Mouse (Mus musculus) left cerebral cortex, adult 2 months (tissue): ENCODE results near the gene 1700011L22Rik. TPM values are rescaled to one million over a fixed set of nuclear protein-coding genes. Genes with fewer than 3 reads are reported as not detected.
A peak's percentile ranks its signal among the peaks of the same experiment; 100 is the strongest.

ENCODE experiments used
- DNase-seq, 2 experiments: peaks; one replicate each; pipeline ENCODE4 v3.0.0; 2021 to 2022; ENCODE audit warnings: low spot score in 2 of 2, mixed read lengths in 1 of 2; ENCODE audit errors: extremely low spot score in 1 of 2
- H3K27ac ChIP-seq: fragments of 200-600 bp; 2 replicates; pipeline ENCODE4 v1.8.1; 2022
- H3K4me3 ChIP-seq: fragments of 200-600 bp; 2 replicates; pipeline ENCODE4 v1.8.1; 2022
- CTCF ChIP-seq: fragments of 200-600 bp; IDR thresholded peaks from 2 replicates; pipeline ENCODE4 v1.8.1; 2022; ENCODE audit warnings: antibody characterized with exemption, mild to moderate bottlenecking, moderate library complexity
- intact Hi-C: fragments of 180-260 bp; cut with DNase I; formaldehyde crosslinking; loops from one replicate; pipeline ENCODE4 v1.15.1; 2025
- long read RNA-seq, 2 experiments: library from polyadenylated mRNA; stranded (forward); transcript quantifications; one replicate each; pipeline ENCODE4 v2.0.0; 2021; ENCODE audit warnings: borderline mapping rate in 2 of 2
- total RNA-seq, 2 experiments: library from RNA; stranded (reverse); gene quantifications; 2 replicates each; pipeline ENCODE4 v1.2.3; 2021

1700011L22Rik gene
- not detected for total RNA-seq
- long read RNA-seq, experiment 1 = 0 reads
- long read RNA-seq, experiment 2 = 0 reads

DNA sequence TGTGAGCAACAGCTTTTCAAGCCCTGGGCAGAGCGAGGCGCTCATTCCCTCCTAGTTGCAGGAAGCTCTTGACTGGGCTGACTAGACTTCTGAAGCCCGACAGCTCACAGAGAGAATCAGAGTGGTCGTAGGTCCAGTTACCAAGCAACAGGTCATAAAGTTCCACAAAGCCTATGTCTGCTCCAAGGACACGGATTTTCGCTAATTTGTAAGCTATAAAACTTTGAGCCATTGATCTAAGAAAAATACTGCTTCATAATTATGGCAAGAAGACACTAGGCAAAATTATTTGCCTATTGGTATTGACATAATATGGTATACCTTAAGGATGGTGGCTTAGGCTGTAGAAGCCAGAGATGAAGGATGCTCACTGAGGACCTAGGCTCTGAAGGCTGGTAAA is at the start of gene 1700011L22Rik:
Gene 1700011L22Rik, minus strand, starts transcription at position 101 of the 400 bp plus-strand sequence.
- no peak for DNase-seq
- Histone ChIP-seq H3K27ac (no peak within 1 kb of the TSS), H3K4me3 (no peak within 1 kb of the TSS)
- intact Hi-C loops = no loop called here
- TF ChIP-seq CTCF = no peak

- no peak overlapping the region for H3K27ac ChIP-seq
- TF ChIP-seq CTCF = peak; percentile 91
These were observed 49.4 kb upstream of the 1700011L22Rik start for GRCm38 (mm10) chr8:79297763-79298162.

DNA sequence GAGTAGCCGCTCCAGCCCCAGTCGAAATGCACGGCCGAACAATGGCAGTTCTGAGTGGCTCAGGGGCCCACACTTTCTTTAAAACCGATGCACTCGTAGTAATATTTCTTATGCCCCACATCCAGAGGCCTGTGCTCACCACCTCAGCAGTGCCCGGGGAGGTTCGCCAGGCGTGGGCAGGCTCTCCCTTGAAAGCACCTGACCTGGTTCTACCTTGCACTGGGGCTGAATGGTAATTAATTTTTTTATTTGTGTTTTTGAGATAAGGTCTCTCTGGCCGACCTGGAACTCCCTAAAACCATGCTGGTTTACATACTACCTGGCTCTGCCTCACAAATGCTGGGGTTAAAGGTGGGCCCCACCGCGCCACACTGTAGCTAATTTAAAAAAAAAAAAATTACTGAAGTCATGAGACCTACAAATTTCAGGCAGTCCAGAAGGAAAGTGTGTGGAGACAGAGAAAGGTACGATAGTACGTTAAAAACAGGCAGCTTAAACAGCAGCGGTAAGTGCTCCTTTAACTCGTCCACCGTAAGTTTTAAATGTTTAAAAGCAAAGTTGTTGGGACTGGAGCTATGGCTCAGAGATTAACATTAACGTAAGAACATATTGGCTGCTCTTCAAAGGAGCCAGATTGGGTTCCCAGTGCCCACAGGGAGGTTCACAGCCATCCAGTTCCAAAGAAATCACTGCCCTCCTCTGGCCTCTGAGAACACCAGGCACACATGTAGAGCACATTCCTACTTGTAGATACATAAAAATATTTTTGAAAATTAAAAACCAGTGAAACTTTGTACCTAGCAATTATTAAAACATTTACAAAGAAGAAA is 47.1 kb upstream of the 1700011L22Rik start:
- TF ChIP-seq CTCF = no peak
- peak overlapping the region; percentile 75 for H3K4me3 ChIP-seq
- peak overlapping the region; percentile 98 for H3K27ac ChIP-seq
- no peak for DNase-seq
- intact Hi-C loops = loop anchor here (2.0 kb wide), 1 partner anchor 475 kb away; the partner anchor contains the start of gene Lsm6

More at GRCm38 (mm10) chr8:79297763-79298162, 49.4 kb upstream of the 1700011L22Rik start:
- intact Hi-C loops = loop anchor here (1.0 kb wide), 2 partner anchors 192 to 288 kb away; no protein-coding TSS in a partner anchor
- peak; percentile 60 to 68 for DNase-seq
- H3K4me3 ChIP-seq = no peak overlapping the region

GRCm38 (mm10) chr8:79294610-79295275 is 46.4 kb upstream of the 1700011L22Rik start, which contains the start of gene Mmaa:
Mmaa (minus strand) TSS chr8:79294937.
- DNase-seq = peak; percentile 97
- Histone ChIP-seq H3K27ac (peak within 1 kb of the TSS; percentile 98), H3K4me3 (peak within 1 kb of the TSS; percentile 75)
- peak; percentile 60 for TF ChIP-seq CTCF
- intact Hi-C loops = loop anchor here (1.0 to 5.0 kb wide), 6 partner anchors 105 to 474 kb away; partner anchors contain the start of genes Lsm6, Otud4 and Smad1

GRCm38 (mm10) chr8:79293841-79294240 is 45.5 kb upstream of the 1700011L22Rik start:
- DNase-seq = no peak
- intact Hi-C loops = loop anchor here (1.0 to 5.0 kb wide), 6 partner anchors 105 to 473 kb away; partner anchors contain the start of genes Lsm6, Otud4 and Smad1
- no peak for TF ChIP-seq CTCF
- peak overlapping the region; percentile 98 for H3K27ac ChIP-seq
- H3K4me3 ChIP-seq = peak overlapping the region; percentile 75

DNA sequence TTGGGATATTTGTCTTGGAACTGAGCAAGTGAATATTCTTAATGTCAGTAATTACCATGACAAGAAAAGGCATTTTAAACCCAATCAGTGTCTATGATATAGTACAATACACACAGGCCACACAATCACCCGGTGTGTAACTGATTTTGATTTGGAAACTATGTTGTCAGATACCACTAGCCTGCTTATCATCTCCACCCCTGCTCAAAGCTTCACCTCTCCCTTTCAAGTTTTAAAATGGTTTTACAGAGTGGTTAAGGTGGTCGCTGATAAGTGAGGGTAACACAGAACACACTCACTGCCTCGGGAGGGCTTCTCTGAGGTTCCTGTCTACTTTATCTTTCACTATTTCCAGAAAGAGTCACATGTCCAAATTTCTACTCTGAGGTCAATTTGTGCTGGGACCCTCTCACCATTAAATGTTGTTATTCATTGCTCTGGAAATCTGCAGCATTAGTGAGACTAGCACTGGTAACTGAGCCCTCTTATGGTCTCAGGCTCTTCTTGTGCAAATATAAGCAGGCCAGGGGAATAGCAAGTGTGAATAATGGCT is 44.4 kb upstream of the 1700011L22Rik start:
- H3K4me3 ChIP-seq = no peak overlapping the region
- intact Hi-C loops = loop anchor here (5.0 kb wide), 2 partner anchors 125 to 150 kb away; no protein-coding TSS in a partner anchor

GRCm38 (mm10) chr8:79289592-79289991 is 41.2 kb upstream of the 1700011L22Rik start:
- Histone ChIP-seq H3K4me3 (no peak overlapping the region), H3K27ac (no peak overlapping the region)
- no peak for DNase-seq
- no peak for TF ChIP-seq CTCF
- intact Hi-C loops = no loop called here

More for the DNA sequence above, 44.4 kb upstream of the 1700011L22Rik start:
- DNase-seq = no peak
- no peak for TF ChIP-seq CTCF
- H3K27ac ChIP-seq = no peak overlapping the region

GRCm38 (mm10) chr8:79288681-79289080 is 40.3 kb upstream of the 1700011L22Rik start:
- Histone ChIP-seq H3K27ac (no peak overlapping the region), H3K4me3 (no peak overlapping the region)
- intact Hi-C loops = no loop called here
- TF ChIP-seq CTCF = no peak
- no peak for DNase-seq

GRCm38 (mm10) chr8:79288250-79288649 is 39.9 kb upstream of the 1700011L22Rik start:
- intact Hi-C loops = no loop called here
- no peak for TF ChIP-seq CTCF
- Histone ChIP-seq H3K27ac (no peak overlapping the region), H3K4me3 (no peak overlapping the region)
- no peak for DNase-seq

DNA sequence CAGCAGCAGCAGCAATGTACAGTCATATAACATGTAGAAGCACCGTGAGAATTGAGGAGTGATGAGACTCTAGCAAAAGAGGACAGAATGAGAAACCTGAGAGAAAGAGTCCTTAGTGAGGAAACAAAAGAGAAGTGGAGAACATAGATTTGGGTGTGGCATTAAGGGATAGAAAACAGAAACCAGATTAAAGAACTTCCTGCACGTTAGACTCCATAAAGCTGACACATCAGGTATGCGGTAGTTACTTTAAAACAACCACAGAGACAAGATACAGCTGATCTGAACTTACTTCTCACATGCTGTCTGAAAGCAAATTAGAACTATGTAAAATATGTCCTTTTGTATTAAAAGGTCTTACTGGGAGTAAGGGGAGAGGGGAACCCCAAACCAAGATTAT is 38.1 kb upstream of the 1700011L22Rik start:
- DNase-seq = no peak
- TF ChIP-seq CTCF = no peak
- intact Hi-C loops = no loop called here
- H3K27ac ChIP-seq = no peak overlapping the region
- H3K4me3 ChIP-seq = no peak overlapping the region

DNA sequence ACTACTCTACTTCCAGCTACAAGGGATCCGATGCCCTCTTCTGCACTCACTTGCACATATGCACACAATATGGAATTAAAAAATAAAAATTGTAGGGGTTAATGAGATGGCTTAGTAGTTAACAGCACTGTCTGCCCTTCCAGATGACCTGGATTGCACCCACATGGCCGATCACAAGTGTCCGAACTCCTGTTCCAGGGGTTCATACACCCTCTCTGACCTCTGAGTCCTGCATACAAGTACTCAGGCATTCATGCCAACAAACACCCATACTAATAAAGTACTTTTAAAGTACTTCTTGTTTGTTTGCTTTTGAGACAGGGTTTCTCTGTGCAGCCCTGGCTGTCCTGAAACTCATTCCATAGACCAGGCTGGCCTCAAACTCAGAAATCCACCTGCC is 36.3 kb upstream of the 1700011L22Rik start:
- intact Hi-C loops = no loop called here
- DNase-seq = no peak
- no peak for TF ChIP-seq CTCF
- Histone ChIP-seq H3K27ac (no peak overlapping the region), H3K4me3 (no peak overlapping the region)
